Mouse (Mus musculus): ENCODE results near the gene Zfp318. TPM values are rescaled to one million over a fixed set of nuclear protein-coding genes. Genes with fewer than 3 reads are reported as not detected.

Zfp318 gene
- polyA plus RNA-seq, 1 experiment from 2014 or later = 14.6 TPM

- DNase-seq (ENCODE audit: low spot score) (no peak), ATAC-seq (replicated peaks; ENCODE audit: low FRiP score, low TSS enrichment, low read depth) (no peak)
- no peak overlapping the region for H3K4me3 ChIP-seq (ENCODE audit: low read depth, low read length)
- no peak overlapping the region for H3K9ac ChIP-seq (ENCODE audit: low read length)
- H3K27me3 ChIP-seq (replicated peaks; ENCODE audit: control insufficient read depth, insufficient read depth, low read length) = peaks cover 14% of the 10 kb centered on the region
- H3K4me1 ChIP-seq (replicated peaks; ENCODE audit: control insufficient read depth, insufficient read depth, low read length) = no peaks in the 10 kb centered on the region
- H3K36me3 ChIP-seq (ENCODE audit: control insufficient read depth, insufficient read depth, low read length) = no peaks in the 10 kb centered on the region
- WGBS = 26% methylated on average over 23 of the region's 23 CpGs
- no peak overlapping the region for H3K4me2 ChIP-seq (ENCODE audit: low read length)
- H3K9me3 ChIP-seq (ENCODE audit: control insufficient read depth, low read length) = no peaks in the 10 kb centered on the region
- no peak overlapping the region for H3K27ac ChIP-seq (ENCODE audit: low read depth)
Observed at GRCm38 (mm10) chr17:46436672-46437366, 53.3 kb downstream of the Zfp318 start.

GRCm38 (mm10) chr17:46438298-46438873, 54.9 kb downstream of the Zfp318 start, which contains the start of gene Slc22a7:
Gene Slc22a7, minus strand, starts transcription at chr17:46438457.
- Histone ChIP-seq H3K27me3 (replicated peaks; ENCODE audit: control insufficient read depth, insufficient read depth, low read length) (peaks cover 28% of the 10 kb centered on the region), H3K4me2 (ENCODE audit: low read length) (no peak within 1 kb of the TSS), H3K27ac (ENCODE audit: low read depth) (no peak within 1 kb of the TSS), H3K4me3 (ENCODE audit: low read depth, low read length) (no peak within 1 kb of the TSS), H3K9me3 (ENCODE audit: control insufficient read depth, low read length) (no peaks in the 10 kb centered on the region), H3K36me3 (ENCODE audit: control insufficient read depth, insufficient read depth, low read length) (no peaks in the 10 kb centered on the region), H3K4me1 (replicated peaks; ENCODE audit: control insufficient read depth, insufficient read depth, low read length) (no peaks in the 10 kb centered on the region), H3K9ac (ENCODE audit: low read length) (no peak within 1 kb of the TSS)
- ATAC-seq (replicated peaks; ENCODE audit: low FRiP score, low TSS enrichment, low read depth) (no peak), DNase-seq (ENCODE audit: low spot score) (no peak)
- 77% methylated on average over 4 of the region's 4 CpGs for WGBS

- WGBS = 91% methylated on average over 10 of the region's 10 CpGs
- ATAC-seq (replicated peaks; ENCODE audit: low FRiP score, low TSS enrichment, low read depth) = no peak
- H3K36me3 ChIP-seq (ENCODE audit: control insufficient read depth, insufficient read depth, low read length) = no peaks in the 10 kb centered on the region
- no peak for DNase-seq (ENCODE audit: low spot score)
- H3K9ac ChIP-seq (ENCODE audit: low read length) = no peak overlapping the region
- H3K4me1 ChIP-seq (replicated peaks; ENCODE audit: control insufficient read depth, insufficient read depth, low read length) = no peaks in the 10 kb centered on the region
- H3K27ac ChIP-seq (ENCODE audit: low read depth) = no peak overlapping the region
- no peak overlapping the region for H3K4me2 ChIP-seq (ENCODE audit: low read length)
- H3K4me3 ChIP-seq (ENCODE audit: low read depth, low read length) = no peak overlapping the region
- peaks cover 36% of the 10 kb centered on the region for H3K27me3 ChIP-seq (replicated peaks; ENCODE audit: control insufficient read depth, insufficient read depth, low read length)
- no peaks in the 10 kb centered on the region for H3K9me3 ChIP-seq (ENCODE audit: control insufficient read depth, low read length)
Observed at GRCm38 (mm10) chr17:46439176-46439575, 55.6 kb downstream of the Zfp318 start.

- Histone ChIP-seq H3K27ac (ENCODE audit: low read depth) (no peak overlapping the region), H3K9ac (ENCODE audit: low read length) (peak overlapping the region; percentile 35), H3K4me1 (replicated peaks; ENCODE audit: control insufficient read depth, insufficient read depth, low read length) (no peaks in the 10 kb centered on the region), H3K9me3 (ENCODE audit: control insufficient read depth, low read length) (no peaks in the 10 kb centered on the region), H3K36me3 (ENCODE audit: control insufficient read depth, insufficient read depth, low read length) (no peaks in the 10 kb centered on the region), H3K4me3 (ENCODE audit: low read depth, low read length) (peak overlapping the region; percentile 33), H3K4me2 (ENCODE audit: low read length) (peak overlapping the region; percentile 67), H3K27me3 (replicated peaks; ENCODE audit: control insufficient read depth, insufficient read depth, low read length) (peaks cover 56% of the 10 kb centered on the region)
- WGBS = 2% methylated on average over 50 of the region's 50 CpGs
- ATAC-seq (replicated peaks; ENCODE audit: low FRiP score, low TSS enrichment, low read depth) (no peak), DNase-seq (ENCODE audit: low spot score) (no peak)
Observed at GRCm38 (mm10) chr17:46444839-46445579, 61.5 kb downstream of the Zfp318 start.

- WGBS = 95% methylated on average over 16 of the region's 16 CpGs
- H3K4me1 ChIP-seq (replicated peaks; ENCODE audit: control insufficient read depth, insufficient read depth, low read length) = no peaks in the 10 kb centered on the region
- H3K27me3 ChIP-seq (replicated peaks; ENCODE audit: control insufficient read depth, insufficient read depth, low read length) = peaks cover 54% of the 10 kb centered on the region
- no peak overlapping the region for H3K27ac ChIP-seq (ENCODE audit: low read depth)
- H3K9ac ChIP-seq (ENCODE audit: low read length) = no peak overlapping the region
- DNase-seq (ENCODE audit: low spot score) = no peak
- H3K4me3 ChIP-seq (ENCODE audit: low read depth, low read length) = no peak overlapping the region
- H3K9me3 ChIP-seq (ENCODE audit: control insufficient read depth, low read length) = no peaks in the 10 kb centered on the region
- no peak for ATAC-seq (replicated peaks; ENCODE audit: low FRiP score, low TSS enrichment, low read depth)
- no peaks in the 10 kb centered on the region for H3K36me3 ChIP-seq (ENCODE audit: control insufficient read depth, insufficient read depth, low read length)
- no peak overlapping the region for H3K4me2 ChIP-seq (ENCODE audit: low read length)
Observed at GRCm38 (mm10) chr17:46446264-46446663, 62.7 kb downstream of the Zfp318 start.

GRCm38 (mm10) chr17:46452683-46453082, 69.2 kb downstream of the Zfp318 start:
- H3K9me3 ChIP-seq (ENCODE audit: control insufficient read depth, low read length) = no peaks in the 10 kb centered on the region
- H3K27me3 ChIP-seq (replicated peaks; ENCODE audit: control insufficient read depth, insufficient read depth, low read length) = peaks cover 50% of the 10 kb centered on the region
- no peak overlapping the region for H3K9ac ChIP-seq (ENCODE audit: low read length)
- no peak for DNase-seq (ENCODE audit: low spot score)
- H3K36me3 ChIP-seq (ENCODE audit: control insufficient read depth, insufficient read depth, low read length) = no peaks in the 10 kb centered on the region
- ATAC-seq (replicated peaks; ENCODE audit: low FRiP score, low TSS enrichment, low read depth) = no peak
- H3K27ac ChIP-seq (ENCODE audit: low read depth) = no peak overlapping the region
- 28% methylated on average over 5 of the region's 5 CpGs for WGBS
- peaks cover 7% of the 10 kb centered on the region; the same call in 1 of the 2 replicates for H3K4me1 ChIP-seq (replicated peaks; ENCODE audit: control insufficient read depth, insufficient read depth, low read length)
- H3K4me2 ChIP-seq (ENCODE audit: low read length) = no peak overlapping the region
- H3K4me3 ChIP-seq (ENCODE audit: low read depth, low read length) = no peak overlapping the region

GRCm38 (mm10) chr17:46453302-46453948, 69.9 kb downstream of the Zfp318 start:
- Histone ChIP-seq H3K4me1 (replicated peaks; ENCODE audit: control insufficient read depth, insufficient read depth, low read length) (peaks cover 7% of the 10 kb centered on the region; the same call in 1 of the 2 replicates), H3K27me3 (replicated peaks; ENCODE audit: control insufficient read depth, insufficient read depth, low read length) (peaks cover 56% of the 10 kb centered on the region), H3K9ac (ENCODE audit: low read length) (no peak overlapping the region), H3K27ac (ENCODE audit: low read depth) (no peak overlapping the region), H3K9me3 (ENCODE audit: control insufficient read depth, low read length) (no peaks in the 10 kb centered on the region), H3K36me3 (ENCODE audit: control insufficient read depth, insufficient read depth, low read length) (no peaks in the 10 kb centered on the region), H3K4me2 (ENCODE audit: low read length) (no peak overlapping the region; the same call in 1 of the 2 replicates), H3K4me3 (ENCODE audit: low read depth, low read length) (no peak overlapping the region)
- ATAC-seq (replicated peaks; ENCODE audit: low FRiP score, low TSS enrichment, low read depth) (no peak), DNase-seq (ENCODE audit: low spot score) (no peak)
- 4% methylated on average over 13 of the region's 13 CpGs for WGBS

GRCm38 (mm10) chr17:46453970-46454411, 70.5 kb downstream of the Zfp318 start:
- peaks cover 62% of the 10 kb centered on the region for H3K27me3 ChIP-seq (replicated peaks; ENCODE audit: control insufficient read depth, insufficient read depth, low read length)
- H3K4me3 ChIP-seq (ENCODE audit: low read depth, low read length) = peak overlapping the region; percentile 23
- ATAC-seq (replicated peaks; ENCODE audit: low FRiP score, low TSS enrichment, low read depth) (no peak), DNase-seq (ENCODE audit: low spot score) (no peak)
- no peak overlapping the region for H3K9ac ChIP-seq (ENCODE audit: low read length)
- H3K27ac ChIP-seq (ENCODE audit: low read depth) = no peak overlapping the region
- peak overlapping the region; percentile 64 for H3K4me2 ChIP-seq (ENCODE audit: low read length)
- peaks cover 7% of the 10 kb centered on the region; the same call in 1 of the 2 replicates for H3K4me1 ChIP-seq (replicated peaks; ENCODE audit: control insufficient read depth, insufficient read depth, low read length)
- WGBS = 2% methylated on average over 26 of the region's 26 CpGs
- no peaks in the 10 kb centered on the region for H3K36me3 ChIP-seq (ENCODE audit: control insufficient read depth, insufficient read depth, low read length)
- no peaks in the 10 kb centered on the region for H3K9me3 ChIP-seq (ENCODE audit: control insufficient read depth, low read length)

All from intestine, embryonic 14.5 days (tissue).